ENCODE assay signal across 12 mouse cellular contexts in the genomic region with DNA sequence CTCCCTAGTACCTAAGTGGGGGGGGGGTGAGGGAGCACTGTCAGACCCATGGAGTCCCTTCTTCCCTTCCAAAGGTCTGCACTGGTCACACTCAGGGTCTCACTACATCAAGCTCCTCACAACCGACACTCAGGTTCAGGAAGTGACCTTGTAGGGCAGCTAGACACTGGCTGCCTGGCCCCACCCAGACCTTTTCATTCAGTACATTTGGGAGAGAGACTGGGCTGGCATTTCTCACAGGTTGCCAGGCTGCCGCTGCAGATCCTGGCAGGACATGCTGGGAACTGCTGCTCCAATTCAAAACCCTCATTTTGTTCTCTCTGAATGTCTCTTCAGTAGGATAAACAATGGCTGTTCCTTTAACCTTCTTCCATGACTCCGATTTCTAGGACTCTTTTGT.
A peak's percentile ranks its signal among the peaks of the same experiment; 100 is the strongest.
DNase-seq lines count a peak whose midpoint lies in the region; ATAC-seq lines count a peak whose summit lies in the region.
"Had no signal": no experiment of that assay in that cellular context is flagged by ENCODE, and none has a peak within 500 bp of the region (broad histone marks: within the 10 kb centered on the region; RNA-seq: fewer than 3 reads in every experiment).

No protein-coding gene starts in this region.

- H3K4me2 ChIP-seq in forebrain, embryonic 12.5 days = no peak overlapping the region
- H3K4me2 ChIP-seq in midbrain, embryonic 11.5 days = no peak overlapping the region
- H3K4me2 ChIP-seq: lung, embryonic 14.5 days had no signal

- 0 out of 2 replicates have a peak, but pooled peaks cover 5% of the 10 kb centered on the region for H3K36me3 ChIP-seq in forebrain, embryonic 12.5 days (replicated peaks)
- no peaks in the 10 kb centered on the region for H3K36me3 ChIP-seq in midbrain, embryonic 11.5 days (ENCODE audit: control insufficient read depth, insufficient read depth, low read length)

- intact Hi-C loops in heart, postnatal 36 days (cut with DNase I) = no loop called here

- H3K27me3 ChIP-seq in forebrain, embryonic 12.5 days = no peaks in the 10 kb centered on the region
- H3K27me3 ChIP-seq in midbrain, embryonic 11.5 days (ENCODE audit: control insufficient read depth, insufficient read depth, low read length) = no peaks in the 10 kb centered on the region

- peak overlapping the region; percentile 70 for H3K27ac ChIP-seq in forebrain, embryonic 12.5 days
- H3K27ac ChIP-seq in midbrain, embryonic 11.5 days (ENCODE audit: low read depth, low read length) = peak overlapping the region; percentile 36; the same call in 1 of the 2 replicates

- 0 out of 2 replicates have a peak, but pooled peaks have one; percentile 41 for ATAC-seq in forebrain, embryonic 12.5 days (ENCODE audit: low FRiP score)
- ATAC-seq in midbrain, embryonic 11.5 days (ENCODE audit: low FRiP score) = peak; percentile 55

- H3K4me3 ChIP-seq in forebrain, embryonic 12.5 days (replicated peaks) = no peak overlapping the region
- no peak overlapping the region for H3K4me3 ChIP-seq in midbrain, embryonic 11.5 days (ENCODE audit: low read depth, low read length)

- 0 out of 2 replicates have a peak overlapping the region, but pooled peaks have one; percentile 1 for H3K9ac ChIP-seq in forebrain, embryonic 12.5 days
- H3K9ac ChIP-seq in midbrain, embryonic 11.5 days (ENCODE audit: low read length) = no peak overlapping the region; the same call in 1 of the 2 replicates
- H3K9ac ChIP-seq: lung, embryonic 14.5 days had no signal

- H3K9me3 ChIP-seq in forebrain, embryonic 12.5 days = no peaks in the 10 kb centered on the region
- H3K9me3 ChIP-seq in midbrain, embryonic 11.5 days (ENCODE audit: control insufficient read depth, low read length) = no peaks in the 10 kb centered on the region

- 16% methylated on average over 3 of the region's 3 CpGs for WGBS in forebrain, embryonic 12.5 days
- 14% methylated on average over 3 of the region's 3 CpGs for WGBS in midbrain, embryonic 11.5 days

- peaks cover 52% of the 10 kb centered on the region for H3K4me1 ChIP-seq in forebrain, embryonic 12.5 days
- H3K4me1 ChIP-seq in midbrain, embryonic 11.5 days (ENCODE audit: control insufficient read depth, insufficient read depth, low read length) = peaks cover 30% of the 10 kb centered on the region

- peak; percentile 85 for DNase-seq in heart, adult 11 months
- no peak for DNase-seq in heart, postnatal 36 days
- DNase-seq in Muller cell, postnatal 12 days (ENCODE audit: inconsistent ontology term) = peak; percentile 51
- DNase-seq in midbrain, embryonic 11.5 days (ENCODE audit: low spot score, missing footprints) = no peak
- no peak for DNase-seq in c-Kit-positive CD71-positive TER-119-positive erythroid progenitor cells, embryonic 14.5 days (ENCODE audit: low spot score)
- no peak for DNase-seq in kidney, adult 8-10 months
- no peak for DNase-seq in adrenal gland, postnatal 10 days
- DNase-seq: adrenal gland, postnatal 25 days; kidney, postnatal 25 days; lung, embryonic 14.5 days; right cerebral cortex, adult 18-20 months had no signal

Comparison
In these comparisons a context has a peak if more than half of its experiments do, and no peak if none do; other contexts are left out.
1. DNase-seq: peak in heart, adult 11 months (single experiment) and Muller cell, postnatal 12 days (single experiment); none in heart, postnatal 36 days (0 of 2), midbrain, embryonic 11.5 days (single experiment), c-Kit-positive CD71-positive TER-119-positive erythroid progenitor cells, embryonic 14.5 days (single experiment), kidney, adult 8-10 months (0 of 2) and adrenal gland, postnatal 10 days (single experiment).